In genomic region chr8:120449608-120450031, GRCm38 (mm10) we compare ENCODE assay signal across 8 mouse cellular contexts.
DNase-seq lines count a peak whose midpoint lies in the region; ATAC-seq and TF ChIP-seq lines count a peak whose summit lies in the region.

No protein-coding gene starts in this region.

- TF ChIP-seq CTCF in heart, postnatal 0 days (IDR thresholded peaks at IDR 0.05; ENCODE audit: low read depth), result no peak
- no peak for TF ChIP-seq CTCF in stomach, postnatal 0 days (IDR thresholded peaks at IDR 0.05; ENCODE audit: low read depth)

- H3K4me2 ChIP-seq in heart, postnatal 0 days (ENCODE audit: low read depth, low read length), result no peak overlapping the region
- H3K4me2 ChIP-seq in hindbrain, embryonic 13.5 days, result peak overlapping the region; percentile 30
- no peak overlapping the region for H3K4me2 ChIP-seq in midbrain, embryonic 13.5 days (replicated peaks)
- H3K4me2 ChIP-seq in stomach, postnatal 0 days (replicated peaks; ENCODE audit: low read depth), result no peak overlapping the region

- 0 out of 2 replicates have a peak, but pooled peaks cover 5% of the 10 kb centered on the region for H3K4me1 ChIP-seq in heart, postnatal 0 days (ENCODE audit: control insufficient read depth, insufficient read depth)
- H3K4me1 ChIP-seq in hindbrain, embryonic 13.5 days (replicated peaks), result peaks cover 68% of the 10 kb centered on the region
- peaks cover 53% of the 10 kb centered on the region for H3K4me1 ChIP-seq in midbrain, embryonic 13.5 days (replicated peaks)
- no peaks in the 10 kb centered on the region for H3K4me1 ChIP-seq in stomach, postnatal 0 days (replicated peaks; ENCODE audit: control insufficient read depth, insufficient read depth)

- DNase-seq in heart, postnatal 0 days (ENCODE audit: low spot score), result no peak
- no peak for DNase-seq in heart, adult 8-10 months (ENCODE audit: low spot score)
- peak; percentile 41 for DNase-seq in embryo, embryonic 10.5 days (ENCODE audit: low spot score)
- no peak for DNase-seq in urinary bladder, postnatal 4 days (ENCODE audit: low spot score in 2 of 2)
- no peak for DNase-seq in stomach, postnatal 0 days (ENCODE audit: low spot score)
- DNase-seq in thymus, postnatal 4 days, result no peak

- no peaks in the 10 kb centered on the region for H3K9me3 ChIP-seq in heart, postnatal 0 days (replicated peaks; ENCODE audit: control insufficient read depth, low read length)
- no peaks in the 10 kb centered on the region for H3K9me3 ChIP-seq in hindbrain, embryonic 13.5 days
- H3K9me3 ChIP-seq in midbrain, embryonic 13.5 days, result no peaks in the 10 kb centered on the region
- H3K9me3 ChIP-seq in stomach, postnatal 0 days (ENCODE audit: control insufficient read depth, low read length), result no peaks in the 10 kb centered on the region

- no peak overlapping the region for H3K4me3 ChIP-seq in heart, postnatal 0 days (ENCODE audit: low read depth, low read length)
- no peak overlapping the region for H3K4me3 ChIP-seq in hindbrain, embryonic 13.5 days
- no peak overlapping the region for H3K4me3 ChIP-seq in midbrain, embryonic 13.5 days (replicated peaks)
- no peak overlapping the region for H3K4me3 ChIP-seq in stomach, postnatal 0 days (ENCODE audit: low read depth, low read length)

- TF ChIP-seq EP300 in heart, postnatal 0 days (IDR thresholded peaks at IDR 0.05; ENCODE audit: low read depth), result no peak
- TF ChIP-seq EP300 in stomach, postnatal 0 days (optimal IDR thresholded peaks at IDR 0.05), result no peak

- no peak for ATAC-seq in heart, postnatal 0 days (ENCODE audit: insufficient read depth, low read depth)
- ATAC-seq in hindbrain, embryonic 13.5 days (ENCODE audit: low FRiP score), result peak; percentile 16
- 0 out of 2 replicates have a peak, but pooled peaks have one; percentile 32 for ATAC-seq in midbrain, embryonic 13.5 days
- ATAC-seq in stomach, postnatal 0 days (ENCODE audit: low FRiP score, low TSS enrichment), result no peak

- H3K36me3 ChIP-seq in heart, postnatal 0 days (replicated peaks; ENCODE audit: control insufficient read depth, insufficient read depth, low read length), result no peaks in the 10 kb centered on the region
- no peaks in the 10 kb centered on the region for H3K36me3 ChIP-seq in hindbrain, embryonic 13.5 days
- H3K36me3 ChIP-seq in midbrain, embryonic 13.5 days, result no peaks in the 10 kb centered on the region
- no peaks in the 10 kb centered on the region for H3K36me3 ChIP-seq in stomach, postnatal 0 days (ENCODE audit: control insufficient read depth, insufficient read depth, low read length)

- WGBS in heart, postnatal 0 days, result 41% methylated on average over 17 of the region's 17 CpGs
- 13% methylated on average over 17 of the region's 17 CpGs for WGBS in hindbrain, embryonic 13.5 days
- 14% methylated on average over 17 of the region's 17 CpGs for WGBS in midbrain, embryonic 13.5 days
- WGBS in stomach, postnatal 0 days, result 44% methylated on average over 17 of the region's 17 CpGs

- H3K27me3 ChIP-seq in heart, postnatal 0 days (ENCODE audit: control insufficient read depth, insufficient read depth, low read length), result no peaks in the 10 kb centered on the region
- no peaks in the 10 kb centered on the region for H3K27me3 ChIP-seq in hindbrain, embryonic 13.5 days
- H3K27me3 ChIP-seq in midbrain, embryonic 13.5 days, result no peaks in the 10 kb centered on the region
- H3K27me3 ChIP-seq in stomach, postnatal 0 days (ENCODE audit: control insufficient read depth, insufficient read depth, low read length), result no peaks in the 10 kb centered on the region

- peak overlapping the region; percentile 23; the same call in 1 of the 2 replicates for H3K9ac ChIP-seq in heart, postnatal 0 days (replicated peaks; ENCODE audit: low read depth, low read length)
- H3K9ac ChIP-seq in hindbrain, embryonic 13.5 days, result peak overlapping the region; percentile 51
- H3K9ac ChIP-seq in midbrain, embryonic 13.5 days (replicated peaks), result peak overlapping the region; percentile 39; the same call in 1 of the 2 replicates
- no peak overlapping the region for H3K9ac ChIP-seq in stomach, postnatal 0 days (ENCODE audit: low read length)

- H3K27ac ChIP-seq in heart, postnatal 0 days (ENCODE audit: low read depth), result no peak overlapping the region
- H3K27ac ChIP-seq in hindbrain, embryonic 13.5 days, result peak overlapping the region; percentile 85
- H3K27ac ChIP-seq in midbrain, embryonic 13.5 days, result peak overlapping the region; percentile 74
- no peak overlapping the region for H3K27ac ChIP-seq in stomach, postnatal 0 days (replicated peaks)

Comparison
In these comparisons a context has a peak if more than half of its experiments do, and no peak if none do; other contexts are left out.
1. ATAC-seq: peak in hindbrain, embryonic 13.5 days (single experiment) and midbrain, embryonic 13.5 days (single experiment); none in heart, postnatal 0 days (single experiment) and stomach, postnatal 0 days (single experiment).
2. H3K27ac ChIP-seq: peak in hindbrain, embryonic 13.5 days (single experiment) and midbrain, embryonic 13.5 days (single experiment); none in heart, postnatal 0 days (single experiment) and stomach, postnatal 0 days (single experiment).